ENCODE assay signal across 21 mouse cellular contexts in the genomic region with DNA sequence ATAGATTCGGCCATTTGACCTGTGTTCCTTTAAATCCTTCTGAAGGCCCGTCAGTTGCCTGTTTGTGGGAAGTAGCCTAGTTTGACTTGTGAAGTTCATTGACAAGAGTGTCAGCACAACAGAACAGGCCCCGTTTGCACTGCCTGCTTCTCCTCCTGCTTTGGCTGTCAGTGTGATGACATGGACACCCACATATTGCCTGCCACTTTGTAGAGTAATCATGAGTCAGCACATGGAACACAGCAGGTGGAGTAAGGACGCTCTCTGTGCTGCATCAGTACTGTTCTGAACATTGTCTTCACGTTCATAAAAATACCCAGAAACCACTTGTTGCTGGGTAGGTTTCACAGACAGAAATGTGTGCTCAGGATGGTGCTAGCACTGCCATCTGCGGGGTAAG.
DNase-seq lines count a peak whose midpoint lies in the region; TF ChIP-seq lines count a peak whose summit lies in the region.
"Had no signal": no experiment of that assay in that cellular context is flagged by ENCODE, and none has a peak within 500 bp of the region (broad histone marks: within the 10 kb centered on the region; RNA-seq: fewer than 3 reads in every experiment).

No protein-coding gene starts in this region.

- no peaks in the 10 kb centered on the region for H3K36me3 ChIP-seq in C2C12 (ENCODE audit: control insufficient read depth, insufficient read depth)
- H3K36me3 ChIP-seq: heart, embryonic 15.5 days; kidney, embryonic 15.5 days; limb, embryonic 15.5 days; neural tube, embryonic 12.5 days had no signal

- peak; percentile 2 to 37 for DNase-seq in frontal cortex, adult 2 months (ENCODE audit: extremely low spot score in 1 of 2, low spot score in 1 of 2)
- no peak for DNase-seq in frontal cortex, postnatal 10 days (ENCODE audit: low spot score in 2 of 2)
- DNase-seq in left cerebral cortex, postnatal 14 days (ENCODE audit: low spot score in 2 of 2): peak; percentile 14 to 46
- no peak for DNase-seq in left cerebral cortex, adult 11 months (ENCODE audit: low spot score)
- peak; percentile 70 for DNase-seq in layer of hippocampus, adult 9-11 months
- no peak for DNase-seq in kidney, postnatal 4 days
- DNase-seq in adrenal gland, adult 8-10 months: no peak
- DNase-seq: adrenal gland, postnatal 10 days; cerebellum, adult 8-10 months; gastrocnemius, postnatal 10 days; lung, adult 2 months; lung, postnatal 4 days; spleen, adult 18-20 months; thymus, postnatal 36 days had no signal

- no peak overlapping the region for H3K4me3 ChIP-seq in C2C12 (ENCODE audit: insufficient read depth, poor library complexity, severe bottlenecking)
- H3K4me3 ChIP-seq: forebrain, embryonic 13.5 days; heart, embryonic 15.5 days; hindbrain, embryonic 12.5 days; kidney, embryonic 15.5 days; limb, embryonic 15.5 days; neural tube, embryonic 12.5 days had no signal

- intact Hi-C loops in left cerebral cortex, postnatal 14 days (cut with DNase I): no loop called here

- no peak for TF ChIP-seq CTCF in C2C12 (IDR thresholded peaks at IDR 0.05; ENCODE audit: control insufficient read depth, insufficient read depth, insufficient read length)

- no peaks in the 10 kb centered on the region for H3K79me2 ChIP-seq in C2C12 (ENCODE audit: control insufficient read depth, insufficient read depth)

- H3K27me3 ChIP-seq in C2C12 (ENCODE audit: control insufficient read depth, insufficient read depth, insufficient read length): no peaks in the 10 kb centered on the region
- H3K27me3 ChIP-seq: forebrain, embryonic 13.5 days; heart, embryonic 15.5 days; hindbrain, embryonic 12.5 days; kidney, embryonic 15.5 days; limb, embryonic 15.5 days; neural tube, embryonic 12.5 days had no signal

- no peaks in the 10 kb centered on the region for H3K79me3 ChIP-seq in C2C12 (ENCODE audit: low read depth)

- H3ac ChIP-seq in C2C12 (ENCODE audit: control insufficient read depth, insufficient read length, low read depth): no peak overlapping the region

TF ChIP-seq in C2C12, 6 proteins besides CTCF, POLR2A, EP300 and RAD21:
- TF ChIP-seq MYOD1 (IDR thresholded peaks at IDR 0.05; ENCODE audit: control insufficient read depth, insufficient read length, low read depth) (peak; percentile 17), FOSL1 (IDR thresholded peaks at IDR 0.05; ENCODE audit: insufficient read depth, low read length, poor library complexity, severe bottlenecking) (no peak)

Comparison
In these comparisons a context has a peak if more than half of its experiments do, and no peak if none do; other contexts are left out.
1. DNase-seq: peak in frontal cortex, adult 2 months (2 of 2), left cerebral cortex, postnatal 14 days (2 of 2) and layer of hippocampus, adult 9-11 months (single experiment); none in frontal cortex, postnatal 10 days (0 of 2), left cerebral cortex, adult 11 months (single experiment), kidney, postnatal 4 days (0 of 2) and adrenal gland, adult 8-10 months (single experiment).